Mouse (Mus musculus): ENCODE data around the gene Lhfpl2. TPM values are rescaled to one million over a fixed set of nuclear protein-coding genes. Genes with fewer than 3 reads are reported as not detected.

The Lhfpl2 gene
- polyA plus RNA-seq, 1 experiment, result 16.6 TPM

GRCm38 (mm10) chr13:94066626-94067275 lies 9.2 kb downstream of the Lhfpl2 start:
- no peak for DNase-seq (ENCODE audit: low spot score)

- no peak for DNase-seq (ENCODE audit: low spot score)
These were observed 10.7 kb downstream of the Lhfpl2 start for GRCm38 (mm10) chr13:94068308-94068707.

DNA sequence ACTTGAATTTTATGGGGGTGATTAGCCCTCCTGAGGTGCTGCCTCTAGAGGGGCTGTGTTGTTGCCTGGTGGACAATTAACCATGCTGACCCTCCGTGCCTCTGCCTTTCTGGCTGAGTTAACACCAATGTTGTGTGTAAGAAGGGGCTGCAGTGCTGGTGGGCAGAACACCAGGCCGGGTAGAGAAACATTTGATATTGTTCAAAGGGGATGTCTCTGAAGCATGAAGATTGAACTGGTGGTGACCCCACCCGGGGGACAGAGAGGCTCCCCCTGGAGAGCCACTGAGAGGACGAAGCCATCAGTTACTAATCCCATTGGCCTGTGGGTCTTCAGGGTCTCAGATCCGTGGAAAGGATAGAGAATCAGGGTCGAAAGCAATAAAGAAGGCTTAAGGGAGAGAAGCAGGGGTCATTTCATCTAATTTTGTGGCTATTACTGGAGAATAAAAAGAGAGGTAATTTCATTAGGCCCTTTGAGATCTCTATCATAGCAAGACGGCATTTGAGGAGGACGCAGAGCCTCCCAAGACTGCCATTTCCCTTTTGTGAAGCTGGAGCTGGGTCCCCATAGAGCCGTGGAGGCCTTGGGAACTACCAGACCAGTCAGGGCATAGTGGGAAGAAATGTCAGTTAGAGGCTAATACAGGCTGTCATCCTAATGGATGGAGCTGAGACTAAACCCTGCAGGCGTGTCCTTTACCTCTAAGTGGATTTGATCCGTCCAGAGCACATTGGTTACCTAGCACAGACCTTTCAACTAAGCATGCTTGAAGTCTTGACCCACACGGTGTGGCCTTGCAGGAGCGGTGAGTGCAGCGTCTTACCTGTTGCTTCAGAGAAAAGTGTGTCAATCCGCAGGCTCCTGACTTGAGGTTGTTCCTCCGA lies 12.1 kb downstream of the Lhfpl2 start:
- DNase-seq (ENCODE audit: low spot score), result no peak

DNA sequence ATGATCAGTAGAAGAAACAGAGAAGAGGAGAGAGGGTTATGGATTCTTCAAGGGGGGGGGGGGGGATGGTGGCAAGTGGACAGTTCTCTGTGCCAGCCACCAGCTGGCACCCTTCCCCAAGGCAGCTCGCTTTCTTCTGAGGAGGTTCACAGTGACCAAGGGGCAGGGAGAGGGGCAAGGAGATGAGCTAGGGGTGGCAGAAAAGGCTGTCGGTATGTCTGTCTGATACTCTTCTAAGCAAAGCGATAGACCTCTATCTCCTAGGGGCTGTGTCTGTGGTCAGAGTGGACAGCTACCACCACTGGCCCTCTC lies 12.7 kb downstream of the Lhfpl2 start:
- DNase-seq (ENCODE audit: low spot score), result no peak

DNA sequence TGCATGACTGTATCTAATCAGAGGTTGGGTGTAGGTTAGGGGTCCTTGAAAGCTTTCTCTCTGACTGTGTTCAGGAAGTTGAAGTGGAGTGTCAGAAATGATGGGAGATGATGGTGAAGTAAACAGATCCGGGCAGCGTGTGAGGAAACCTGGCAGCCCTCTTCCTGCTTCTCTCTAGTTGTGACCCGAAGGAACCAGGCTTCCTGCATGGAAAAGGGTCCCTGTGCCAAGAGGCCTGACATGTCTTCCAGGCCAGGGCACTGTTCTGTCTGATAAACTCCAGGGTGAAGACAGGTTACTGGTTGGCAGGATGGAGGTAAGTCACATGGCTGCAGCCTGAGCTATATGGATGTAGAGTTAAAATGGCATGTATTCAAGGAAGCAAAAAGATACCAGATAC lies 13.3 kb downstream of the Lhfpl2 start:
- DNase-seq (ENCODE audit: low spot score), result no peak

DNA sequence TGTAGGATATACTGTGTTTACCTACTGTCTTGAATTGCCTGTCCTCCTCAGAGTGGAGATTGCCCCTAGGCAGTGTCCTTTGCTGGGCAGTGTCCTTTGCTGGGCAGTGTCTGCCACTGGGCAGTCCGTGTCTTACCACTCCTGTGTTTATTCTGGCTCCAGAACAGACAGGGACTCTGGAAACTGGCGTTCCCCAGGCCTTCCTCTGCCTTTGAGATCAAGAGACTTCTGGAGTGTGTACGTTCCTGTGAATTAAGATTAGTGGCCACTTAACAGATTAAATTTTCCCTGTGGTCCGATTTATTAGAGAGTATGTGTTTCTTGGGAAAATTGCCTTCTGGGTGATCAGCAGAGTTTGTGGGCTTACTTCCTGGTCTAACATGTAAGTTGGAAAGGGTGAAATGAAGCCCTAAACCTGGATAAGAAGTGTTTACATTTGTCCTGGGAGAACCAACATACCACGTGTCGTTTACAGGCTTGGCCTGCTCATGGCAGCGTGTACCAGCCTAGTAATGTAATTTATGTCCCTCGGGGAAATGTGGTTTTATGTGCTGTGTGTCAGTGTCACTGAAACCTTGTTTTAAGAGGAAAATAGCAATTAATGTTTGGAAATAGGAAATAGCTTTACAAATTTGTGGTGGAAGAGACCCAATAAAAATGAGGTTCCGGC lies 15.6 kb downstream of the Lhfpl2 start:
- no peak for DNase-seq (ENCODE audit: low spot score)

- DNase-seq (ENCODE audit: low spot score), result no peak
These were observed 16.1 kb downstream of the Lhfpl2 start for GRCm38 (mm10) chr13:94073716-94074115.

- no peak for DNase-seq (ENCODE audit: low spot score)
These were observed 17.6 kb downstream of the Lhfpl2 start for GRCm38 (mm10) chr13:94075181-94075580.

GRCm38 (mm10) chr13:94077136-94078018 lies 19.8 kb downstream of the Lhfpl2 start:
- no peak for DNase-seq (ENCODE audit: low spot score)

DNA sequence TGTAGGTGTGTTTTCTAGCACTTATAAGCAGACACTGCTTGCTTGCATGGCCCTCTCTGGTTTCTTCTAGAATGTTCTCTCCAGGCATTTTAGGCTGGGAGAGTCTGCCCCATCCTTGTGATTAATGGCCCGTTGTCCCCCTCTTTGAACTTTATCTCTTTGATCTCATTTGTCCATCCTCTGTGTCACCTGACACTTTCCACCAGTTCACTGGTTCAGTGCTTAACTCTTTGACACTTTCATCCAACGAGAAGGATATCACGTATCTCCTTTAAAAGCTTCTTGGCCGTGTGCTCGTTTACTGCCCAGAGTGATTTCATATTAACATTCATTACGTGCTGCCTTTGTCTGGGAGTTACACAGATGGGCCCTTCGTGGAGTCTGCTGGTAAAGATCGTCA lies 25.6 kb downstream of the Lhfpl2 start:
- DNase-seq (ENCODE audit: low spot score), result no peak

- DNase-seq (ENCODE audit: low spot score), result no peak
These were observed 26.9 kb downstream of the Lhfpl2 start for GRCm38 (mm10) chr13:94084220-94085126.

GRCm38 (mm10) chr13:94086090-94086808 lies 28.7 kb downstream of the Lhfpl2 start:
- no peak for DNase-seq (ENCODE audit: low spot score)

GRCm38 (mm10) chr13:94087061-94087460 lies 29.5 kb downstream of the Lhfpl2 start:
- no peak for DNase-seq (ENCODE audit: low spot score)

DNA sequence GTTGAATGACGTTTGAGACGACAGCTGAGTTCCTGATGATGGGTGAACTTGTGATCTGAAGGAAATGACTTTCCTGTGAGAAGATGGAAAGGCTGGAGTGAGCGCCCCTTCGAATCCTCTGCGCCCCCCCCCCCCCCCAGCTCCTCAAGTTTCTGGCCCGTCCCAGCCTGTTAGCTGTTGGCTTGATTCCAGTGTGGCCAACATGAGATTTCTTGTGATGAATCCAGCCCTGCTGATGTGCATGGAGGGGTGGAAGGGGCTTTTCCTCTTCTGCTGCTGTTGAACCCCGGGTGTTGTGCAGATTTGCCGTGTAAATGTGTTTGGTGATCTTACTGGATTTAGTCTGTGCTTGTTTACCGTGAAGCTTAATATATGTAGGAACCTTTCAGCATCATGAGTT lies 31.2 kb downstream of the Lhfpl2 start:
- DNase-seq (ENCODE audit: low spot score), result no peak

DNA sequence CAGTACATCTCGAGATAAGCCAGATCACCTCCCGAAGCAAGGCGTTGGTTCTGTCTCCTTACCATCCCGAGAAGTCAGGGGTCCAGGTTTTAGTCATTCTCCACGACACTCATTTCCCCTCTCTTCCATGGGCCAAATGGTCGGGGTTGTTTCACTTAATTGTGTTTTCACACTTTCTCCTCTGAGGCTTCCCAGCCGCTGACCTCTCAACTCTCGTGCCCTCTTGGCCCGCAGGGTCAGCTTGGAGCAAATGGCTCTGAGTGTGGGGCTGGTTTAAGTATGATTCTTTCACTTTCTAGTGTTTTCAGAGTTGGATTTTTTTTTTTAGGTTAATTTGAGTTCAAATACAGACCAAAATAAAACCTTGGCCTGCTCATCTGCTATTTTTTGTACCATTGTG lies 31.7 kb downstream of the Lhfpl2 start:
- no peak for DNase-seq (ENCODE audit: low spot score)

- no peak for DNase-seq (ENCODE audit: low spot score)
These were observed 33.8 kb downstream of the Lhfpl2 start for GRCm38 (mm10) chr13:94091366-94091765.

DNA sequence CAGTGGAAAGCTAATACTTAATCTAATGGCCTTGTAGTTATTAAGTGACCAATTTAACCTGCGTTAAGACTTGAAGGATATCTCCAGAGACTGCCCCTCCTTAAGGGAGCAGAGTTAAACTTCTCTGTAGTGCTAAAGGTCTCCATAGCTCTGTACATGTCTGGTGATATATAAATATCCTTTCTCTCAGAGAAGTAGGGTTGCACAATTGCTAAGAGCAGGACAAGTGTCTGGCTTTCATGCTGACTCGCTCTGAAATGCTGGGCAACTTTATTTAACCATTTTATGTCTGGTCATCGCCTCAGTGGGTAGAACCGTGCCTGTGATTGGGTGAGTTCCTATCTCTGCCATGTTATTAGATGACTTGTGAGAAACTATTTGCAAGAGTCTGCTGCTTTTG lies 36.6 kb downstream of the Lhfpl2 start:
- no peak for DNase-seq (ENCODE audit: low spot score)

GRCm38 (mm10) chr13:94094625-94095024 lies 37.0 kb downstream of the Lhfpl2 start:
- DNase-seq (ENCODE audit: low spot score), result no peak

GRCm38 (mm10) chr13:94095202-94095601 lies 37.6 kb downstream of the Lhfpl2 start:
- no peak for DNase-seq (ENCODE audit: low spot score)

DNA sequence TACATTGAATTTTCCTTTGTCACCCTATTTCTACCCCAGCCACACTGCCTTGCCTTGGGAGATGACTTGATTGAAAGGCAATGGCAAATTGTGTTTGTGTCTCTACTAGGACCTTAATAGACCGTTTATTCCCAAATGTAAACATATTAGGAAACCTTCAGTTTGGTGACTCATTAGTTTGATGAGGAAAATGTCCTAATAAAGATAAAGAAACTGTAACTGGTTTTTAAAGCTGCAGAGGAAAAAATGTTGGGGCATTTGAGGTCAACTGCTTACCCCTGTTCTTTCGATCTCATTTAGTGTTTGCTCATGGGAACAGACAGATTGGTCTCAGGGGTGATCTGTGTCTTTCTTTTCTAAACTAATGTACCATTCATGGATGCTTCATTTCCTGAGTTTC lies 40.1 kb downstream of the Lhfpl2 start:
- DNase-seq (ENCODE audit: low spot score), result no peak
